Mouse (Mus musculus) liver, postnatal 0 days (tissue): ENCODE data around the gene Rab21.

ENCODE experiments used
- CTCF ChIP-seq: sonication (generic); IDR thresholded peaks from 2 replicates; pipeline ENCODE4 v1.5.1; 2016; ENCODE audit warnings: antibody characterized with exemption, low read depth
- EP300 ChIP-seq: IDR thresholded peaks from 2 replicates; pipeline ENCODE4 v1.6.1; 2016; ENCODE audit warnings: antibody characterized with exemption, low read depth, mild to moderate bottlenecking

GRCm38 (mm10) chr10:115314287-115314581 lies 1.2 kb downstream of the Rab21 start:
- no peak for TF ChIP-seq CTCF
- TF ChIP-seq EP300: no peak
